Mouse (Mus musculus): ENCODE results near the gene Prdx5. TPM values are rescaled to one million over a fixed set of nuclear protein-coding genes. Genes with fewer than 3 reads are reported as not detected.
A peak's percentile ranks its signal among the peaks of the same experiment; 100 is the strongest.

Gene Prdx5
- polyA plus RNA-seq, 1 experiment: 276 TPM

DNA sequence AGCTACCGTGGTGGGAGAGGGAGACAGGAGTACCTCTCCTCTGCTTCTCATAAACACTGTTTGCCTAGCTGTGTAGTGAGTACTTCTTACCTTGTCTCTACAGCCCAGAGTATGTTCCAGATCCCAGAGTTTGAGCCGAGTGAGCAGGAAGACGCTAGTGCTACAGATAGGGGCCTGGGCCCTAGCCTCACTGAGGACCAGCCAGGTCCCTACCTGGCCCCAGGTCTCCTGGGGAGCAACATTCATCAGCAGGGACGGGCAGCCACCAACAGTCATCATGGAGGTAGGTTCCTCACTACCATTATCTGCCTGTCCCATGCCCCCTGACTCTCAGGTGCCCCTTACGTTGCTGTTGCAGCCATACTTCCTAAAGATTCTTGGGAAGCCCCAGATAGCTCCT lies 32.9 kb upstream of the Prdx5 start:
- Histone ChIP-seq H3ac (ENCODE audit: control insufficient read depth, insufficient read length) (peak overlapping the region; percentile 13), H3K4me2 (ENCODE audit: low read depth) (peak overlapping the region; percentile 87), H3K4me3 (peak overlapping the region; percentile 98), H3K27me3 (ENCODE audit: control insufficient read depth, insufficient read depth, insufficient read length) (no peaks in the 10 kb centered on the region), H3K36me3 (ENCODE audit: control insufficient read depth, insufficient read depth) (no peaks in the 10 kb centered on the region), H3K79me2 (ENCODE audit: control insufficient read depth, insufficient read depth) (peaks cover 14% of the 10 kb centered on the region)
- TF ChIP-seq MAX (IDR thresholded peaks at IDR 0.05; ENCODE audit: low read depth): no peak
- no peak for TF ChIP-seq POLR2AphosphoS2 (IDR thresholded peaks at IDR 0.05; ENCODE audit: insufficient read length, low read depth)
- no peak for TF ChIP-seq TCF12 (IDR thresholded peaks at IDR 0.05; ENCODE audit: insufficient read depth, poor library complexity, severe bottlenecking)
- no peak for TF ChIP-seq TCF3 (IDR thresholded peaks at IDR 0.05; ENCODE audit: insufficient read length, low read depth)
- TF ChIP-seq MYOG (IDR thresholded peaks at IDR 0.05; ENCODE audit: control insufficient read depth in 1 of 3, insufficient read depth in 1 of 3, insufficient read length in 2 of 3, low read depth in 2 of 3): no peak
- TF ChIP-seq MYOD1 (IDR thresholded peaks at IDR 0.05; ENCODE audit: control insufficient read depth in 1 of 3, insufficient read length in 2 of 3, low read depth in 2 of 3): no peak
- no peak for TF ChIP-seq USF1 (IDR thresholded peaks at IDR 0.05; ENCODE audit: low read depth)
- no peak for TF ChIP-seq E2F4 (IDR thresholded peaks at IDR 0.05; ENCODE audit: insufficient read depth)
- no peak for TF ChIP-seq SRF (IDR thresholded peaks at IDR 0.05; ENCODE audit: control insufficient read depth, insufficient read length, low read depth)
- no peak for TF ChIP-seq POLR2A (IDR thresholded peaks at IDR 0.05; ENCODE audit: insufficient read length, low read depth)

DNA sequence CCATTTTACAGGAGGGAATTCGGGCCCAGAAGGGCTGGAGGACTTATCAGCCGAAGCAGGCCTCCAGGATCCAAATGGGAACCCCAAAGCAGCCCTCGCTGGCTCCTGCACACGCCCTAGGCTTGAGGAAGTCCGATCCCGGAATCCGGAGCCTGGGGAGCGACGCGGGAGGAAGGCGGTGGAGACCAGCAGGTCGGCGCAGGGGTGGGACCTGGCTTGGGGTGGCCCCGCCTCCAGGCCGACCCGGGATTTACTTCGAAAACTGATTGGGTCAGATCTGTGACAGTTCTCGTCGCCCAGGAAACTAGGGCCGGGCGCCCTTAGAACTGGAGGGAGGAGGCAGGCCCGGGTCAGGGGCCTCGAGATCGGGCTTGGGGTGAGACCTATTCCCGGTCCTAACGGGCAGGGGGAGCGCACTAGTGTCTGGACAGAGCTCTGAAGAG lies 32.4 kb upstream of the Prdx5 start, which contains the start of gene Gpr137:
Gpr137 (minus strand) TSS at position 232 of the 443 bp plus-strand sequence.
- H3K4me2 ChIP-seq (ENCODE audit: low read depth): peak within 1 kb of the TSS; percentile 87

DNA sequence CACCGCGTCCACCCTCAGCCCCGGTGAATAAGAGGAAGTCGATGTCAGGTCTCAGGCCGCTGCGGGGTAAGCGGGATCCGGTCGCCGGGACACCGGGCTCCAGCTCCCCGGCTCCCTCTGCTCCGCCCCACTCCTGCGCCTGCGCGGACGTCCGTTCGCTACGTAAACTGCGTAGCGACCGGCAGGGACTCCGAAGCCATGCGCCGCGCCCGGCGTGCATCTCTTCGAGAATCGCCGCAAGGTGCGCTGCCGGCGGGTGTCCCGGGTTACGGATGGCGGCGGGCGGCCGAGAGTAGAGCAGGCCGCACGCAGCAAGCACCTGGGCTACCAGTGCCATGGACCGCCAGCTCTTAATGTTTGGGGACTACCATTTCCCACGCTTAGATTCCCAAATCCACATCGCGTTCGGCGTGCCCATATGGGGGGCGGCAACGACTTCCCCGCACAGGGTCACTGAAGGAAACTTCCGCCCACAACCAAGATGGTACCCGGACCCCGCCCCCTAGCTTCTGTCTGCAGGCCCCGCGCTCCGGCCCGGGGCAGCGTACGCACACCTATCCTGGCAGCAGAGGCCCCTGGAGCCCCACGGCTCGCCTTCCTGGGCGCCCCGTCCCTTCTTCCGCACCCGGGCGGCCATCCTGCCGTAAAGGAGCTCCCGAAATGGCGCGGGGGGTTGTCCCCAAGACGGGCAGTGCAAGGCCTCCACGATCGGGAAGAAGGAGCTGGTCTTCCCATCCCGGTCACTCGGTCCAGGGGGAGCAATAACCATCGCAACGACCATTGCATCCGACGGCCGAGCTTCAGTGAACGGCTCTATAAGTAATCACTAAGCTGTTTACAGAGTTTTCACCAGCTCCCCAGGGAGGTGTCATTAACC lies 31.7 kb upstream of the Prdx5 start, which contains the start of gene Bad:
Bad (plus strand) TSS at position 490 of the 877 bp plus-strand sequence.
- peaks cover 14% of the 10 kb centered on the region for H3K79me2 ChIP-seq (ENCODE audit: control insufficient read depth, insufficient read depth)
- H3K4me3 ChIP-seq: peak within 1 kb of the TSS; percentile 98
- peak within 1 kb of the TSS; percentile 13 for H3ac ChIP-seq (ENCODE audit: control insufficient read depth, insufficient read length)
- peak within 1 kb of the TSS; percentile 87 for H3K4me2 ChIP-seq (ENCODE audit: low read depth)
- H3K27me3 ChIP-seq (ENCODE audit: control insufficient read depth, insufficient read depth, insufficient read length): no peaks in the 10 kb centered on the region
- TF ChIP-seq TCF3 (IDR thresholded peaks at IDR 0.05; ENCODE audit: insufficient read length, low read depth) (no peak), SRF (IDR thresholded peaks at IDR 0.05; ENCODE audit: control insufficient read depth, insufficient read length, low read depth) (peak; percentile 45), POLR2A (IDR thresholded peaks at IDR 0.05; ENCODE audit: insufficient read length, low read depth) (peak; percentile 61), MYOG (IDR thresholded peaks at IDR 0.05; ENCODE audit: control insufficient read depth in 1 of 3, insufficient read depth in 1 of 3, insufficient read length in 2 of 3, low read depth in 2 of 3) (no peak), TCF12 (IDR thresholded peaks at IDR 0.05; ENCODE audit: insufficient read depth, poor library complexity, severe bottlenecking) (no peak), MAX (IDR thresholded peaks at IDR 0.05; ENCODE audit: low read depth) (no peak), USF1 (IDR thresholded peaks at IDR 0.05; ENCODE audit: low read depth) (no peak), REST (IDR thresholded peaks at IDR 0.05; ENCODE audit: insufficient read depth, insufficient read length) (no peak), CEBPB (IDR thresholded peaks at IDR 0.05; ENCODE audit: insufficient read depth, poor library complexity, severe bottlenecking) (no peak), MYOD1 (IDR thresholded peaks at IDR 0.05; ENCODE audit: control insufficient read depth in 1 of 3, insufficient read length in 2 of 3, low read depth in 2 of 3) (no peak), POLR2AphosphoS2 (IDR thresholded peaks at IDR 0.05; ENCODE audit: insufficient read length, low read depth) (peak; percentile 92), E2F4 (IDR thresholded peaks at IDR 0.05; ENCODE audit: insufficient read depth) (no peak)
- no peaks in the 10 kb centered on the region for H3K36me3 ChIP-seq (ENCODE audit: control insufficient read depth, insufficient read depth)

More for the DNA sequence above, 32.4 kb upstream of the Prdx5 start, which contains the start of gene Gpr137:
- no peaks in the 10 kb centered on the region for H3K36me3 ChIP-seq (ENCODE audit: control insufficient read depth, insufficient read depth)
- peak within 1 kb of the TSS; percentile 98 for H3K4me3 ChIP-seq
- no peaks in the 10 kb centered on the region for H3K27me3 ChIP-seq (ENCODE audit: control insufficient read depth, insufficient read depth, insufficient read length)
- TF ChIP-seq POLR2AphosphoS2 (IDR thresholded peaks at IDR 0.05; ENCODE audit: insufficient read length, low read depth): peak; percentile 84
- TF ChIP-seq POLR2A (IDR thresholded peaks at IDR 0.05; ENCODE audit: insufficient read length, low read depth): peak; percentile 63
- no peak for TF ChIP-seq E2F4 (IDR thresholded peaks at IDR 0.05; ENCODE audit: insufficient read depth)
- peak within 1 kb of the TSS; percentile 13 for H3ac ChIP-seq (ENCODE audit: control insufficient read depth, insufficient read length)
- H3K79me2 ChIP-seq (ENCODE audit: control insufficient read depth, insufficient read depth): peaks cover 14% of the 10 kb centered on the region

DNA sequence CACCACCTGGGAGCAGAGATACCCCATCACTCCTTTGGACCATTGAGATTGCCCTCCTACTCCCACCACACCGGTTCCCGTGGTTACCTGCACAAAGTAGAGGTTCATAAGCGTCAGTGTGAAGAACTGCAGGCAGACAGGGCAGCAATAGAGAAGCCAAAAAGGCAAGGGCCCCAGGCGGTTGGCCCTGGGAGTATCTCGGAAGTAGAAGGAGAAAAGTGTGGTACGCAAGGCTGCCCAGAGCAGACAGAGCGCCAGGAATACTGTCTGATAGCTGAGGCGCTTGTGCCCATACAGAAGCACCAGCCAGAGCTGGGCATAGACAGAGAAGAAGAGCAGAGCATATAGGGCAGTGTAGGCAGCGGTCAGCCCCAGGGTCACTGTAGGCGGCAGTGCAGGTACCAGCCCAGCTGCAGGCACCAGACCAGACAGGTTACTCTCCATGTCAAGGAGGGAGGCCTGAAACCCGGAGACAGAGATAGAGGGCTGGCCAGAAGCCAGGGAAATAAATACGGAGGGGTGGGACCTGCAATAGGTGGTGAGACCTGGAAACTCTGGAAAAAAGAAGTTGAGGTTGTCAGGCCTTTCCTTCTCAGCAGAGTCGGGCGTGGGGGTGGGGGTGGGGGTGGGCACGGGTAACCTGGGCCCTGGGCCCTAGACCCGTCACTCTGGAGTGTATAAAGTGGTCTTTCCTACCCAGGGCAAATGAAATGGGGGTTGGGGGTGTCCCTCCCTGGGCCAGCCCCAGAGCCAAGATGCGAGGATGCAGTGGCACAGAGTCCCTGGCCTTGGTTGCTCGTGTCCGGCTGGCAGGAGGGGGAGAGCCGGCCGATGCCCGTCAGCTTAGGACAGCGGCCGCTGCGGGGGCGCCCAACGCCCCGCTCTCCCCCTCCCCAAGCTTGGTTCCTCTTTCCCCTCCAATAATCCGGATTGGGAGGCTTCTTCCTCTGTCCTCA lies 30.8 kb upstream of the Prdx5 start:
- no peaks in the 10 kb centered on the region for H3K36me3 ChIP-seq (ENCODE audit: control insufficient read depth, insufficient read depth)
- peak overlapping the region; percentile 85 for H3K4me2 ChIP-seq (ENCODE audit: low read depth)
- H3K79me2 ChIP-seq (ENCODE audit: control insufficient read depth, insufficient read depth): peaks cover 14% of the 10 kb centered on the region
- TF ChIP-seq POLR2AphosphoS2 (IDR thresholded peaks at IDR 0.05; ENCODE audit: insufficient read length, low read depth) (no peak), TCF3 (IDR thresholded peaks at IDR 0.05; ENCODE audit: insufficient read length, low read depth) (no peak), MAX (IDR thresholded peaks at IDR 0.05; ENCODE audit: low read depth) (no peak), MYOD1 (IDR thresholded peaks at IDR 0.05; ENCODE audit: control insufficient read depth in 1 of 3, insufficient read length in 2 of 3, low read depth in 2 of 3) (no peak), REST (IDR thresholded peaks at IDR 0.05; ENCODE audit: insufficient read depth, insufficient read length) (no peak), MYOG (IDR thresholded peaks at IDR 0.05; ENCODE audit: control insufficient read depth in 1 of 3, insufficient read depth in 1 of 3, insufficient read length in 2 of 3, low read depth in 2 of 3) (no peak)
- H3K4me3 ChIP-seq: peak overlapping the region; percentile 98
- peak overlapping the region; percentile 13 for H3ac ChIP-seq (ENCODE audit: control insufficient read depth, insufficient read length)
- no peaks in the 10 kb centered on the region for H3K27me3 ChIP-seq (ENCODE audit: control insufficient read depth, insufficient read depth, insufficient read length)

Data from myocyte (in vitro differentiated cells).